In genomic region chr10:21756811-21757210, GRCm38 (mm10) we compare ENCODE assay signal across 15 mouse cellular contexts.
A peak's percentile ranks its signal among the peaks of the same experiment; 100 is the strongest.
DNase-seq lines count a peak whose midpoint lies in the region.
"Had no signal": no experiment of that assay in that cellular context is flagged by ENCODE, and none has a peak within 500 bp of the region (broad histone marks: within the 10 kb centered on the region; RNA-seq: fewer than 3 reads in every experiment).

No protein-coding gene starts in this region.

- peak; percentile 76 for DNase-seq in heart, adult 11 months
- no peak for DNase-seq in heart, postnatal 36 days
- peak; percentile 53 for DNase-seq in NIH3T3 (ENCODE audit: low read depth)
- peak; percentile 48 for DNase-seq in adrenal gland, postnatal 10 days
- DNase-seq in adrenal gland, postnatal 36 days, result peak; percentile 29 to 71
- no peak for DNase-seq in gastrocnemius, adult 18-20 months (ENCODE audit: low spot score)
- DNase-seq in testis, postnatal 10 days (ENCODE audit: low spot score), result no peak
- DNase-seq: B cell, adult 2 months; cerebellum, adult 11-12 months; cerebellum, adult 8-10 months; cerebellum, postnatal 10 days; cerebellum, postnatal 36 days; embryo, embryonic 11 days; gastrocnemius, postnatal 10 days; gastrocnemius, postnatal 36 days had no signal

- intact Hi-C loops in heart, postnatal 36 days (cut with DNase I), result no loop called here

Comparison
In these comparisons a context has a peak if more than half of its experiments do, and no peak if none do; other contexts are left out.
1. DNase-seq: peak in heart, adult 11 months (single experiment), NIH3T3 (single experiment), adrenal gland, postnatal 10 days (single experiment) and adrenal gland, postnatal 36 days (2 of 2); none in heart, postnatal 36 days (0 of 2), gastrocnemius, adult 18-20 months (single experiment) and testis, postnatal 10 days (single experiment).